Mouse (Mus musculus) intestine, embryonic 16.5 days (tissue): Measurements from ENCODE around the gene Sppl2a. TPM values are rescaled to one million over a fixed set of nuclear protein-coding genes. Genes with fewer than 3 reads are reported as not detected.
A peak's percentile ranks its signal among the peaks of the same experiment; 100 is the strongest.
"Not testable (repeated sequence)": the region's sequence is repeated elsewhere in the genome, so short reads cannot be mapped to it uniquely, and the experiment has no call there.

Experiments
- ATAC-seq: fragments of 200-750 bp; cut with Nextera tagmentation; 2 replicates; pipeline ENCODE4 v1.8.0; 2017; ENCODE audit warnings: moderate TSS enrichment, moderate library complexity
- H3K27ac ChIP-seq: fragments of 300-500 bp; sonication (generic); 2 replicates; pipeline ENCODE4 v1.5.1; 2014; ENCODE audit warnings: mild to moderate bottlenecking, low read length
- H3K27me3 ChIP-seq: fragments of 300-500 bp; sonication (generic); replicated peaks from 2 replicates; pipeline ENCODE4 v1.6.1; 2014; ENCODE audit warnings: low read length, control low read depth, mixed read lengths; ENCODE audit not compliant: control insufficient read depth, insufficient read depth
- H3K36me3 ChIP-seq: fragments of 300-500 bp; sonication (generic); 2 replicates; pipeline ENCODE4 v1.6.1; 2014; ENCODE audit warnings: low read length, control low read depth; ENCODE audit not compliant: control insufficient read depth, insufficient read depth
- H3K4me1 ChIP-seq: fragments of 300-500 bp; sonication (generic); 2 replicates; pipeline ENCODE4 v1.6.1; 2014; ENCODE audit warnings: low read length, control low read depth, mixed read lengths; ENCODE audit not compliant: control insufficient read depth, insufficient read depth
- H3K4me2 ChIP-seq: fragments of 300-500 bp; sonication (generic); 2 replicates; pipeline ENCODE4 v1.6.1; 2014; ENCODE audit warnings: low read depth, low read length, control low read depth
- H3K4me3 ChIP-seq: fragments of 300-500 bp; sonication (generic); 2 replicates; pipeline ENCODE4 v1.5.1; 2014; ENCODE audit warnings: mild to moderate bottlenecking, low read length
- H3K9ac ChIP-seq: fragments of 300-500 bp; sonication (generic); 2 replicates; pipeline ENCODE4 v1.6.1; 2014; ENCODE audit warnings: low read depth, low read length
- H3K9me3 ChIP-seq: fragments of 300-500 bp; sonication (generic); 2 replicates; pipeline ENCODE4 v1.6.1; 2016; ENCODE audit warnings: low read length, control low read depth; ENCODE audit not compliant: control insufficient read depth
- WGBS: fragments of 180-500 bp; shearing (Covaris S2); extraction: QIAGEN DNeasy Blood & Tissue Kit; methylation state at CpG from one replicate; pipeline ENCODE4 v1.1.7; 2014; 5-methylcytosine and 5-hydroxymethylcytosine counted together
- polyA plus RNA-seq: library from polyadenylated mRNA; unstranded; fragments of >200 nt; fragmentation: Nextera tagmentation; extraction: Ambion mirVana; gene quantifications from 2 replicates; pipeline ENCODE4 v1.2.1, GENCODE M21; 2015

The Sppl2a gene
- polyA plus RNA-seq = 57.8 and 64.3 TPM in 2 replicates

- Histone ChIP-seq H3K4me1 (peaks cover 5% of the 10 kb centered on the region), H3K9ac (peak within 1 kb of the TSS; percentile 90), H3K9me3 (no peaks in the 10 kb centered on the region), H3K36me3 (no peaks in the 10 kb centered on the region), H3K27me3 (no peaks in the 10 kb centered on the region), H3K27ac (peak within 1 kb of the TSS; percentile 99), H3K4me3 (peak within 1 kb of the TSS; percentile 76), H3K4me2 (peak within 1 kb of the TSS; percentile 62)
- 2% methylated on average over 34 of the region's 35 CpGs for WGBS
- ATAC-seq = peak; percentile 100
Measured at GRCm38 (mm10) chr2:126932897-126933641, at the start of gene Sppl2a. Gene Sppl2a, minus strand, starts transcription at chr2:126933235.

GRCm38 (mm10) chr2:126977428-126977827, 44.4 kb upstream of the Sppl2a start:
- no peak overlapping the region for H3K9ac ChIP-seq
- 60% methylated on average over 6 of the region's 6 CpGs for WGBS
- no peaks in the 10 kb centered on the region for H3K36me3 ChIP-seq
- ATAC-seq = no peak
- no peaks in the 10 kb centered on the region for H3K27me3 ChIP-seq
- no peaks in the 10 kb centered on the region for H3K9me3 ChIP-seq
- no peaks in the 10 kb centered on the region for H3K4me1 ChIP-seq
- H3K27ac ChIP-seq = no peak overlapping the region
- H3K4me3 ChIP-seq = no peak overlapping the region
- H3K4me2 ChIP-seq = no peak overlapping the region

- no peak overlapping the region for H3K27ac ChIP-seq
- WGBS = 40% methylated on average over 2 of the region's 2 CpGs
- no peaks in the 10 kb centered on the region for H3K27me3 ChIP-seq
- H3K36me3 ChIP-seq = no peaks in the 10 kb centered on the region
- H3K9ac ChIP-seq = no peak overlapping the region
- no peaks in the 10 kb centered on the region for H3K4me1 ChIP-seq
- peak; percentile 86 for ATAC-seq
- H3K9me3 ChIP-seq = no peaks in the 10 kb centered on the region
- H3K4me2 ChIP-seq = no peak overlapping the region
- H3K4me3 ChIP-seq = no peak overlapping the region
Measured at GRCm38 (mm10) chr2:126961696-126962095, 28.7 kb upstream of the Sppl2a start.

GRCm38 (mm10) chr2:126955671-126956070, 22.6 kb upstream of the Sppl2a start:
- WGBS = 43% methylated on average over 7 of the region's 7 CpGs
- peak; percentile 79 for ATAC-seq
- no peak overlapping the region for H3K4me3 ChIP-seq
- no peaks in the 10 kb centered on the region for H3K4me1 ChIP-seq
- no peak overlapping the region for H3K27ac ChIP-seq
- no peaks in the 10 kb centered on the region for H3K9me3 ChIP-seq
- no peaks in the 10 kb centered on the region for H3K27me3 ChIP-seq
- H3K4me2 ChIP-seq = no peak overlapping the region
- no peaks in the 10 kb centered on the region for H3K36me3 ChIP-seq
- no peak overlapping the region for H3K9ac ChIP-seq

- H3K4me1 ChIP-seq = peaks cover 4% of the 10 kb centered on the region; the same call in 1 of the 2 replicates
- H3K36me3 ChIP-seq = no peaks in the 10 kb centered on the region
- H3K4me3 ChIP-seq = no peak overlapping the region
- H3K27me3 ChIP-seq = no peaks in the 10 kb centered on the region
- no peak for ATAC-seq
- no peaks in the 10 kb centered on the region for H3K9me3 ChIP-seq
- H3K9ac ChIP-seq = no peak overlapping the region
- no peak overlapping the region for H3K4me2 ChIP-seq
- whole genome bisulfite sequencing = 63% methylated on average over 7 of the region's 7 CpGs
- H3K27ac ChIP-seq = no peak overlapping the region
Measured at GRCm38 (mm10) chr2:126951085-126951484, 18.1 kb upstream of the Sppl2a start.

GRCm38 (mm10) chr2:126950453-126950852, 17.4 kb upstream of the Sppl2a start:
- ATAC-seq = peak; percentile 19; the same call in 1 of the 2 replicates

GRCm38 (mm10) chr2:126949856-126950255, 16.8 kb upstream of the Sppl2a start:
- Histone ChIP-seq H3K27me3 (no peaks in the 10 kb centered on the region), H3K4me2 (no peak overlapping the region), H3K4me3 (no peak overlapping the region), H3K9me3 (no peaks in the 10 kb centered on the region), H3K9ac (no peak overlapping the region), H3K4me1 (peaks cover 4% of the 10 kb centered on the region; the same call in 1 of the 2 replicates), H3K27ac (no peak overlapping the region), H3K36me3 (no peaks in the 10 kb centered on the region)
- no peak for ATAC-seq
- 36% methylated on average over 3 of the region's 3 CpGs for WGBS

More at GRCm38 (mm10) chr2:126950453-126950852, 17.4 kb upstream of the Sppl2a start:
- no peak overlapping the region for H3K4me3 ChIP-seq
- no peak overlapping the region for H3K4me2 ChIP-seq
- H3K9ac ChIP-seq = no peak overlapping the region
- H3K4me1 ChIP-seq = peaks cover 4% of the 10 kb centered on the region; the same call in 1 of the 2 replicates
- H3K36me3 ChIP-seq = no peaks in the 10 kb centered on the region
- no peak overlapping the region for H3K27ac ChIP-seq
- WGBS = 65% methylated on average over 5 of the region's 5 CpGs
- no peaks in the 10 kb centered on the region for H3K9me3 ChIP-seq
- H3K27me3 ChIP-seq = no peaks in the 10 kb centered on the region

GRCm38 (mm10) chr2:126949297-126949696, 16.3 kb upstream of the Sppl2a start:
- WGBS = 78% methylated on average over 6 of the region's 6 CpGs
- not testable (repeated sequence) for H3K4me1 ChIP-seq, H3K27me3 ChIP-seq, H3K36me3 ChIP-seq, H3K9ac ChIP-seq, H3K4me3 ChIP-seq, H3K27ac ChIP-seq, H3K4me2 ChIP-seq, H3K9me3 ChIP-seq, ATAC-seq

- 55% methylated on average over 3 of the region's 3 CpGs for WGBS
Measured at GRCm38 (mm10) chr2:126948231-126948630, 15.2 kb upstream of the Sppl2a start.

More at GRCm38 (mm10) chr2:126948231-126948630, 15.2 kb upstream of the Sppl2a start:
- no peaks in the 10 kb centered on the region for H3K36me3 ChIP-seq
- peaks cover 4% of the 10 kb centered on the region; the same call in 1 of the 2 replicates for H3K4me1 ChIP-seq
- no peak overlapping the region for H3K27ac ChIP-seq
- ATAC-seq = peak; percentile 73
- H3K9ac ChIP-seq = no peak overlapping the region
- no peaks in the 10 kb centered on the region for H3K9me3 ChIP-seq
- H3K4me2 ChIP-seq = no peak overlapping the region
- H3K27me3 ChIP-seq = no peaks in the 10 kb centered on the region
- H3K4me3 ChIP-seq = no peak overlapping the region
